Mouse (Mus musculus) heart, postnatal 4 days (tissue): Measurements from ENCODE around the gene Adamts16. TPM values are rescaled to one million over a fixed set of nuclear protein-coding genes. Genes with fewer than 3 reads are reported as not detected.

Experiments used
- DNase-seq: peaks from one replicate; pipeline ENCODE4 v3.0.0; 2021
- total RNA-seq, 2 experiments: library from RNA; stranded (reverse); gene quantifications; 2 replicates each; pipeline ENCODE4 v1.2.3; 2021

Adamts16 gene
- total RNA-seq, 2 experiments from 2014 or later = 0.48 to 0.52 TPM

DNA sequence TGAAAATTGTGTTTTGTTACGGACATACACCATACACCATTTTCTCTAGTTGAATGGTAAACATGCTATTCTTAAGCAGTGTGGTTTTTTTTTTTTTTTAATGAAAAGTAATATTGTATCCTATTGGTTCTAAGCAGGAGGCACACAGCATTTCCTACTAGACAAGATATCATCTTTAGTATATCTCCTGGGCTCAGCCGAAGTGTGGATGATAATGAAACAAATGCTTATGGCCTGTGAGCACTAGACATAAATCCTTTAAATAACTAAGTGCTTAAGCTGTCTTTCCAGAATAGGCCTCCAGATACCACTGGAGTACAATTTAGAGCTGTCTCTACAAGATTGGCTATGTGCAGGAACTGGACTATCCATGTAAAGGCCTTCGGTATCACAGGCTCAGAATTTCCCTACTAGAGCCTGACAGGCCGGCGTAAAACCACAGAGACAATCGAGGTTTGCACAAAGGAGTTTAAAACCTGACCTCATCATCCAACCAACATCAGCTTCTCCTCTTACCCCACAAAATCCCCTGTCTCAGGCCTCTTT lies 8.9 kb downstream of the Adamts16 start:
- DNase-seq = no peak

DNA sequence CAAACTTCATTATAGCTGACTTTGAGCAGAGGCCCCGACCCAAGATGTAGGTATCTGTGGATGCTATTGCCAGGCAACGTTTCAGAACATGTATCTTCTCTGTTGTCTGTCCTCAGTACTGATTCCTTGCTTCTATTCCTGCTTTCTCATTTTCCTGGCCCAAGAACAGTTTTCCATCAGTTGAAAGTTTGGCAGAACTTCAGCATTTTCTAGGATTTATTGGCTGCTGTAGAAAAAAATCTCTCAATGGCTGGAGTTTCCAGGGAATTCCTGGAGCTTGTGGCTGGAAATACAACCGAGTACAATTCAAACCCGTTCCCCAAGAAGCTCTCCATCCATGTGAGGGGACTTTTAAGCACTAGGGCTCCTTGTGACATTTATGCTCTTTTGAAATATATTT lies 10.6 kb downstream of the Adamts16 start:
- no peak for DNase-seq

DNA sequence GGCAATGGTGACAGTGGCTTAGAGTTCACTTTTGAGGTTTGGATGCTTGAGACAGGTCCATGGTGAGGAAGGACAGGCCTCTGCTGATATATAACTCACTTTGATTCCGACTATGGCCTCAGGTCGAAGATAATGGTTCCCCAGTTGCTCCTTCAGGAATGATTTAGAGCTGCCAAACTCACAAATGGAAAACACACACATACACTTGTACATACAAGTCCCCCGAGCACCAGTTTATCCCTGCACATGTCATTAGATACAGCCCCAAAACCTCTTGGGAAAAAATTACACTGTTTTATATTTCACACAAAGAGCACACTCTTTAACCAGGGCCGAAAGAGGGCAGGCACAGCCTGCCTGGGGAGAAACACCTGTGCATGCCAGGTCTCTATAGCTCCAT lies 14.1 kb downstream of the Adamts16 start:
- no peak for DNase-seq

DNA sequence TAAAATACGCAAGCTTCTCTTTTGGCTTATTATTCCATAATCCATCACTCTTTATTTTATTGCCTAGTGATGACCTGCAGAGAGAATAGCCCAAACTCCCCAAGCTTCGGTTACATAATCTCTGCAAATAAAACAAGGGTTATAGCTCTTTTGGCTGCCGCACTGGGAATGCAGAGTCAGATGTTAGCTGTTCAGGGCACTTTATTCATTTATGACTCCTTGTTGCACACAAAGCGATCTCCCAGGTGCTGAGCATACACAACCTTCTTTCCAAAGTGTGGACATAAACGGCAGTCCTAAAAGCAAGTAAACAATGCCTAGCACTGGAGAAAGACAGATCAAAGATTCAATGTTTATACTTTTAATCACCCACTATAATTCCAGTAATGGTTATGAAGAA lies 16.3 kb downstream of the Adamts16 start:
- no peak for DNase-seq

DNA sequence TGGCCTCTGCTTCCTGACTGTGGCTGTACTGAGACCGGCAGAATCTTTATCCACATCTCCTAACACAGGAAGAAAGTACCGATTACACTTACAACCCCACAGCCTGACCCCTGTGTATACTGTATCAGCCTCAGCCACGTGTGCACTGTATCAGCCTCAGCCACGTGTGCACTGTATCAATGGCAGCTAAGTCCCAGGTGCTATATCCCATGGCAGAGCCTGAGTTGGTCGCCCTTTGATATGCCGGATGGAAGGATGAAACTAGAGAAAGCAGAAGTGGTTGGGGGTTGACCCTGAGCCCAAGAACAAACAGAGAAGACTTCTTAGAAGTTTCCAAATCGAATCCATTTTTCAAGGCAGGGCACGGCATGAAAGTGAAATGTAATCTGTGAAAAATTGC lies 17.9 kb downstream of the Adamts16 start:
- no peak for DNase-seq

DNA sequence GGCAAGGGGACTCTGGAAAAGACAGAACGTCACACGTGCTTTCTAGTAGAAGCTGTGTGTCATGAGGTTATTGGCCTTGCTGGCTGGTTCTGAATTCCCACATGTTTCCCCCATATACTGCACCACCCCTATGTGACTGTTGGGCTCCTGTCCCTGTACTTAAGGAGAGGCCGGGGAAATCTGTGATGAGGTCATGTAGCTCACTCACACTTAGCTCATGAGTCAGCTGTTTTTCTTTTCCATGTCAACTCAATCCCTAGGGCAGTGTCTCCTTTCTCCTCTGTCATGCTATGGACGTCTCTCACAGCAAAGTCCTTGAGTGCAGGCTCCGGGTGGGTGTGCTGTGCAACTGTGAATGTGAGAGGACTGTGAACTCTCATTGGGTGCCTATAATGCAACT lies 22.6 kb downstream of the Adamts16 start:
- no peak for DNase-seq

DNA sequence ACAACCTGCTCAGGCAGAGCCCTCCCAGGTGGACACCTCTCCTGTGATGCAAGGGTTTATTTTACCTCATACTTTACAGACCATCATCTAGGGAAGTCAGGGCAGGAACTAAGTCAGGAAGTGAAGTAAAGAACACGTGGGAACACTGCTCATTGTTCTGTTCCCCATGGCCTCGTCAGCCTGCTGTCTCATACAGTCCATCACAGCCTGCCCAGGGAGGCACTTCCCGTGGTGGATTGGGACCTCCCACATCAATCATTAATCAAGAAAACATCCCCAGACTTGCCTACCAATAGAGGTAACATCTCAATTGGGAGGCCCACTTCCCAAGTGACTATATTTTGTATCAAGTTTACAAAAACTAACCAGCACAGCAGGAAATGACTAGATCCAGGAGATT lies 27.2 kb downstream of the Adamts16 start:
- DNase-seq = no peak

DNA sequence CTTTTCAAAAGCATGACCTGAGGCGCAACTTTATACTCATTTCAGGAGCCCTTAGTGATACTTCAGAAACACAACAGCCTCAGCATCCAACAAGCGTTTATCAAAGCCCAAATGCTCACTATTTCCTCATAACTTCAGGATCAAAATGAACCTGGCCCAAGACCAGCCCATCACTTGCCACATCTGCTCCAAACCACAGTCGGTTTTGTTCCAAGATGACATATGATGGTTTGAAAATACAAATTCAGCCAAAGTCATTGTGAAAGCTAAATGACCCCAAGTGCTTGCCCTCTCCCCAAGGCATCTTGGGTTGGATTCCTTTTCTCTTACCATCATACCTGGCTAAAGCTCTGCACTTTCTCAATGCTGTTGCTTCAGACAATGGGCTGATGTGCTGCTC lies 36.1 kb downstream of the Adamts16 start:
- DNase-seq = no peak

DNA sequence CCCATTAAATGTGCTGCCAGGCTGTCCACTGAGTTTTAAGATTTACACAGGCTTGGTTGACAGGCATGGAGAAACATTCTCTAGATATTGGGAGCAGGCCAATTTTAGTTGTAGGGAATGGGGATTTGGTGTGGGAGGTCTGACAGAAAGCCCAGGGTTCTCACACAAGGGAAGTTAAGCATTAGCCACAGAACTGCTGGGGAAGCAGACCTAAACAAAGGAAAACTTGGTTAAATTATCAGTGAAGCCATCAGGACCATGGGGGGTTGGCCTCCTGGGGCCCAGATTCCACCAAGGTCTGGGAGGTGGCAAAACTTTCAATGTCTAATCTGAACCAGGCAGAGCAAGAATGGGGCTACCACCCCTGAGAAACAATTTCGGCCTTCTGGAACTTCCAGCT lies 38.8 kb downstream of the Adamts16 start:
- no peak for DNase-seq

DNA sequence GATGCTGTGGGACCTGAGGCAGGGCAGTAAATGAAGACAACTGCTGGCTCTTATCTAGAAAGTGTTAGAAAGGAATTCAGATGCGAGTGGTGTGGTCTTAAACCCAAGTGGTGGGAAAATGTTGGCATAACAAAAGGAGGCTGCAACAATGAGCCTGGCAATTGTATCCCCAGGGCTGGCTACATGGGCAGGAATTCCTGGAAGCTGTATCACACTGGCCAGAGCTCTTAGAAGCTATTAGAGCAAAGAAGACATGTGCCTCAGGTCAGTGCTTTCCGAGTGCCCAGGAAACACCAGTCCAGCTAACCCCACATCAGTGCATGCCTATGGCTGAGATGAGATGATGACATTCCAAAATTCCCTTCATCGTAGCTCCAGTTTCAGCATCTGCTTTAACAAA lies 42.3 kb downstream of the Adamts16 start:
- DNase-seq = no peak

DNA sequence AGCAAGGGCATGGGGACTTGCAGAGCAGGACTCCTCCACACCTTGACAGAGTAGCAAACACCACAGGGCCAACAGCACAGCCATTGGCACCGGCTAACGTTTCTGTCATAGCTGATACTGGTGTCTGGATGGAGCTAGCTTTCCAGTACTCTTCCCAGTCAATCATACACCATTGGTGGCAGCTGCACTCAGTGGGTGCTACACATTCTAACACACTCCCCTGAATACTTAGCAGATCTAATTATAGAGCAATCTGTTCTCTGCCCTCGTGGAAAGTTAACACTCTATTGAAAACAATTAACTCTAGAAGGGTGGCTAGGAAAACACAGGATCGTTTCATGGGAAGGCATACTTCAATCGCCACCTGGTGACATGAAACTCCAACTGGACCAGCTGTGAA lies 43.2 kb downstream of the Adamts16 start:
- no peak for DNase-seq

DNA sequence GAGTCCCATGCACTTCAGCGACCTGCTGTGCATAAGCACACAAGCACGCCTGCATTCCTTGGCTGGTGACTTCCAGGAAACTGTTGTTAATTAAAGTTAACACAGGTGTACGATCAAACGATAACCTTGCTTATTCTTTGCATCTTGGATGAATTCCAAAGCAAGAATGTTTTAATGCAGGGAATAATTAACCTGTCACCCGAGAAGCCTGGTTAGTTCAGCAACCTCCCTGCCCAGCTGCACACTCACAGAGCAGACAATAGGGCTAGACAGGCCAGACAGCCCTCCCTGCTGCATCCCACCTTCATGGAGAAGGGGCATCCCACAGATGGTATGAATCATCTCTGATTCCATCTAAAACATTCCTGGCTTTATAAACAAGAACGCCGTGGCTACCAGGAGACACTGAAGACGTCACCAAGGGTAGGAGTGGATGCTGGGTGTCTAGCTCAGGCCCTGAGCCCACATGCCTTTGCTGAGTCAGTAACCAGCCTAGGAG lies 47.5 kb downstream of the Adamts16 start:
- no peak for DNase-seq

DNA sequence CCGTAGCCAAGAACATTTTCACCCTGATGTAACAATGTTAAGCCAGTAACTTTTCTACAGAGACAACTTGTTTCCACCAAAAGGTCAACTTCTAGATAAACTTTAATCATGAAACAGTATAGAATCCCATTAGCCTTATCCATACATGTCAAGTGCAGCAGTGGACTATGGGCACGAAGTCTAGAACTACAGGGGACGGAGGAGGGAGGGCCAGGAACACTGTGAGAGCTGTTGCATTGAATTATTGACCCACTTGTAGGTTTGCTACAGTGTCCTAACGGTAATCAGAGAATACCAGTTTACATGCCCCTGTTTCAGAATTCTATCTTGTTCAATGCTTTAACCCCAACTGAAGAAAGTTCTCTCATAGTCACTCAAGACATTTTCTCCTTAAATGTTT lies 48.0 kb downstream of the Adamts16 start:
- no peak for DNase-seq

DNA sequence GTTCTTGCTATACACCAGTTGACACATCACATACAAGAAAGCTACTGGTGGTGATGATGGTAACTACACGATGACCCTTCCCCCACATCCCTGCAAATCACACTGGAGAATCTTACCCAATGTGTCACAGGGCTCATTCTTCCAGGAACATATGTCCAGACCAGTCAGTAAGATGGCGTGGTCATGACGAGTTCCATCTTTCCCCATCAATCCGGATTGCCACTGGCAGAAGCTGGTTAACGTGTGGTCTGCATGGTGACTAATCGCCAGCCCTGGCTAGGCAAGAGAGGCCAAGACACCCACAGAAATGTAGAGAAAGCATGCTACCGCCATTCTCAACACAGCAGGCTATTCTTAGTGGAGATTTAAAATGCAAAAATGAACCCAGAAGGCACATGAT lies 48.7 kb downstream of the Adamts16 start:
- no peak for DNase-seq

DNA sequence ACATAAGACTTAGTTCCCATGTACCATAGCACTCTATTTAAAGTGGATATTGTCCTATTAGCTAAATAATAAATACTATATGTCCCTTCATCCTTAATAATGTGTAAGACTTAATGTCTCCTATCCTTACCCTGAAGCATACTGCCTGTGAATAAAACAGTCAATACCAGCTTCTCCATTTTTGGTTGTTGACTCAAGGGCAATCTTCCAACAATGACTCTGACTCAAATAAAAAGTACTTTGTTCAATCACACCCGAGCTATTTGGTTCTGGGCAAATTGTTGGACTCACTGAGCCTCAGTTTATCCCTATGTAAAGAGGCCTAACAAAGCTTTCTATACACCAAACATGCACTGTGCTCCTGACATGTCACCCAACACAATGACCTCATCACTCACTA lies 51.8 kb downstream of the Adamts16 start:
- no peak for DNase-seq

DNA sequence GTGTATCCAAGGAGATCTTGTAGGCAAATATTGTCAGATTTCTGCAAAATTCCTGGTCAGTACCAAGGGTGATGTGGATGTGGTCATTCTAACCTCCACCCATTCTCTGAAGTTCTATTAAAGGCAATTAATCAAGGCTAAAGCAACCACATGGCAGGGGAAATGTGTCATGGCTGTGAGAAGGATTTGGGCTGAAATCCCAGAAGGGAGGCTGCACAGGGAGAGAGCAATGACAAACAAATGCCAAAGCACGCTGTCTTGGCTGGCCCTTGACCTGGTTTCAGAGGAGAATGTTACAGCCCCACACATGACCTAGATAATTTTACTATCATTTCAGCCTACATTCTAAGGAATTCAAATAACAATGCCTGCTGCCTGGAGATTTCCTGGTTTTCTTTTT lies 52.6 kb downstream of the Adamts16 start:
- no peak for DNase-seq

DNA sequence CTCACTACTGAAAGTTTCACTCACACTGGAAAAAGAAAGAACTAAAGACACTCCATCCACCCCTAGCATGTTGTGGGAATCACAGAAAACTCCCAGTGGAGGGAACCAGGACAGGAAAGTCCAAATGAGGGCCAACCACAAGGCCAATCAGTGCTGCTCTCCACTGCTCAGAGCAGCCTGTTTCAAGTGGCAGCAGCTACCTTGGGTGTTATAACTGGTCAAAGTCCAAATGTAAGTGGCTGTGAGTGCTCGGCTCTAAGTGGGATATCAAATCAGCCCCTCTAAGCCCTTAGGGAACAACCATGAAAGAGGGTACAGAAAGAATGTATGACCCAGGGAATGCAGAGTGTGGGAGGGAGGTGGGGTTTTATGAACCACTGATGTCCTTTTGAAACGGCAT lies 56.5 kb downstream of the Adamts16 start:
- DNase-seq = no peak

DNA sequence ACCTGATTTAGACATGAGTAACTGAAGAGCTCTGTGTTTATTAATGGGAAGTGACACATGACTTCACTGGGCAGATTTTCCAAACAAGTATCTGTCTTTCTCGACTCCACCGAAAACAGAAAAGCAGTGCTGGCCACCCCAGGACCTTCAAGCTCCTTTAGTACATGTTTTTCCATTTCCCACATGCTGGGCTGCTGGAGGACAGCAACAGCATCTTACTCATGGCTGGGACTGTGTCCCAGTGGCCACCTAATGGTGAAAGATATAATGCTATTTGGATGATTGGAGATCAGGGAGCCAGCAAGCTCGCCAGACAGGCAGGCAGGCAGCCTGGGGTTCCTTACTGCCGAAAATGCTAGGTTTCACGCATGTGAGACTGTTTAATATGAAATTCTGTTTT lies 57.5 kb downstream of the Adamts16 start:
- peak; percentile 16 for DNase-seq

DNA sequence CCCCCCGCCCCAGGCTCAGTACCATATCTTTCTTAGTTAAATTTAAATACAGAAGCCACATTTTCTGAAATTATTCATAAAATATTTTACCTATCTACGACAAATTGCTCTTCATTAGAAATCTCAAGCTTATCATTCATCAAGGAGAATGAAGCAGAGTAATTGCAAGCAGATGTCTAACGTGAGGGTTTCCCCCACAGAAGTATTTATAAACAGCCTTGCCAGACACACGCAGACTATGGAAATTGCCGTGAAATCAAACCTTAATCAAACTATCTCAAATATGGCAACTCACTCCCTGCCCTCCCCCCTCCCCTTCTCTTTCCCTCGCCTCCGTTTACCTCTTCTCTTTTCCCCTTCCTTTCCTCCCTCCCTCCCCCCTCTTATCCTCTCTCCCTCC lies 61.8 kb downstream of the Adamts16 start:
- no peak for DNase-seq

DNA sequence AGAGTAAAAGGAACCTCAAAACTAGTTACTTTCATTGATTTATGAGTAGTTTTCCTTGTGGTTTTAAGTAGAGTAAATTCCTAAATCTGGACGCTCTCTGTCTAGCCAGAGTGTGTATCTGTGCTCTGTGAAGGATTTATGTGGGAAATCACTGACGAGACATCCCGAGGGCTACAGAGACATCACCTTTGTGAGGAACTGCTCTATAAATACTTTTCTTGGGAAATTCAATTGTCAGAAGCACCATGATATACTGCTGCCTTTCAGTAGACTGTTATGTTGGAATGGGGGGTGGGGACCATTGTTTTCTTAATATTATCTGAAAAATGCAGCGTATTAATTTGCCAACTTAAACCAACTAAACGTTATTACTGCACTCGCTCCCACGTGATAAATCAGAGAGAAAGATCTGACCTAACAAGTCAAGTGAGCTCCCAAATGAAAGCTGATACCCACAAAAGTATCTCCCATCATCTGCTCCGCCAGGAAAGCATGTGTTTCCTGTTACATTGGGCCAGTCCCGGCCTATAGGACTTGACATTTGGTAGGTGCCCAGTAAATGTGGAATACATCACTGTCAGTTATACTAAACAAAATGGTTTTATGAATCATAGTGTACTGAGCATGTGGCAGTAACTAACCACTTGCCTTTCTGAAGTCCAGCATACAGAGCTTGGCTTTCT lies 62.6 kb downstream of the Adamts16 start:
- DNase-seq = no peak

DNA sequence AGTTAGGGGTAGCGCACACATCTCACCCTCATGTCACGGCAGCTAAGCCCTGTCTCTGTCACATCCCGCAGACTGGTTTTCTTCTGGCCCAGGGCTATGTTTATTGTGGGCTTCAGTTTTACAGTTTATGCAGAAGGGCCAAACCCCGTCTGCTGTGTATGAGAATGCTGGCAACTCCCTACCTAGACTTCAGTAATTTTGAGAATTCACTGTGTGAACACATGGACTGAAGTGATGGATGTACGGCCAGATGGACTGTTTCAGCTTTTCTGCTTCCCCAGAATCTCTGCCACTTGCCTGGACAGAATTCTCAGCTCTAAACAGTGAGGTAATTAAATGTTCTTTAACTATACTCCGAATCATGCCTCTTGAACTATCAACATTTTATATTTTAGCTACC lies 70.5 kb downstream of the Adamts16 start:
- DNase-seq = no peak

DNA sequence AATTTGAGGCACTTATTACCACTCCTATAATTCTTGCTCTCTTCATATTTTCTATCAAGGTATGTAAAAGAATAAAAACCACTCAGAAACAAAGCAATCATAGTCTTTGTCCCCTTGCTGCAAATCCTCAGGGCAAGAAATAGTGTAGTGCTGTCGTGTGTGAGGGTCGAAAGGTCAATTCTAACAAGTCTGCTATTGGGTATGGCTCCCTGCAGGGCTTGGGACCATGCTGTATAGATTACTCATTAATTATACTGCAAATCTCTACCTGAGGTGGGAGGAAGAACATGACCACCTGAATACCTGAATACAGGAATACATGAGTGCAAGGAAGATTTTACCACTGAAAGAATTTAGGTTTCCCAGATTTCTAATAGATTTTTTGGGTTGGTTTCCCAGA lies 72.5 kb downstream of the Adamts16 start:
- DNase-seq = no peak

DNA sequence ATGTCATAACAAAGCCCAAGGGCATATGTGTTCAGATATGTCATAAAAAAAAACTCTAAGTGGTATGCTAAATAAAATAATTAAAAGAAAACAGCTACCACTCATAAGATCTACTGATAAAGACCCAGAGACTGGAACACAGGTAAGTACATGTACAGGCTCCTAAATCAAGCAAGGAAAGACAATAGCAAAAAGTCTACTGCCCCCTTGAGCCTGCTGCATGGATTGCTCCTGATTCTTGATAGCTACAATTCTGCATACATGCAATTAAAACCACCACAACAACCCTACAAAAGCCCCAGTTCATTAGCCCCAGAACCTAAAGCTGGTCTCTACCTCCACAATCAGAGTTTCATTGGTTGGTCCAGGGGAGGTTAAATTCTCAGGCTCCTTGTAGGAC lies 74.1 kb downstream of the Adamts16 start:
- DNase-seq = peak; percentile 33

DNA sequence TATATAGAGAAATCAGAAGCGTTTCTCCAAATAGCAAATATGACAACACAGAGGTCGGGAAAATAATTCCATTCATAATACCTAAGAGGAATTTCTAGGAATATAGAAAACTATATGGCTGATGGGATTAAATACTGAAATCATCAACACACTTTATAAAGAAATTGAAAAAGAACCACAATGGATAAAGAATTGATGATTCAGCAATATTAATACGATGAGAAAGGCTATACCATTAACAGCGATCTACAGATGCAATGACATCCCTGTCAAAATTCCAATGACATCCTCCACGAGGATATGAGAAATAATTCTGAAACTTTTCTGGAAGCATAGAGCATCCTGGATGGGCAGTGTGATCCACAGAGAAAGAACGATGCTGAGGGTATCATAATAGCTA lies 76.9 kb downstream of the Adamts16 start:
- DNase-seq = no peak

DNA sequence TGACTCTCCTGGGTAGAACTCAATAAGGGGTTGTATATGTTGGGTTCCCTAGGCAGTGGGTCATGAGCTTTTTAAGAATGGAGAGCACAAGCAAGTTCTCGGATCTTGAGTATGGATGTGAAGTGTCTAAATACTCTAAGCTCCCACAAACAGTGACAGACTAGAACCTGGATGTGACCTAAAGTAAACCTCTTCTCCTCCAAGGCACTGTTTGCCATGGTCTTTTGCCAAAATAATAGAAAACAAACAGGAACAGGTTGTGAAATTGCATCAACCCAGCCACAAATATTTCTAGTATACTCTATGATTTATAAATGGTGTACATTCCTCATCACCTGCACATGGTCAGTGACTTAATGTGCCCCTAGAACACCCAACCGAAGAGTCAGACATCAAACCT lies 79.0 kb downstream of the Adamts16 start:
- no peak for DNase-seq
